Mouse (Mus musculus) retina, postnatal 1 day (tissue): Measurements from ENCODE around the gene Tnks2.

Experiments
- DNase-seq: peaks from one replicate; pipeline ENCODE4 v3.0.0-alpha.2; 2012

The Tnks2 gene

GRCm38 (mm10) chr19:36903377-36903776, 69.3 kb downstream of the Tnks2 start:
- no peak for DNase-seq

DNA sequence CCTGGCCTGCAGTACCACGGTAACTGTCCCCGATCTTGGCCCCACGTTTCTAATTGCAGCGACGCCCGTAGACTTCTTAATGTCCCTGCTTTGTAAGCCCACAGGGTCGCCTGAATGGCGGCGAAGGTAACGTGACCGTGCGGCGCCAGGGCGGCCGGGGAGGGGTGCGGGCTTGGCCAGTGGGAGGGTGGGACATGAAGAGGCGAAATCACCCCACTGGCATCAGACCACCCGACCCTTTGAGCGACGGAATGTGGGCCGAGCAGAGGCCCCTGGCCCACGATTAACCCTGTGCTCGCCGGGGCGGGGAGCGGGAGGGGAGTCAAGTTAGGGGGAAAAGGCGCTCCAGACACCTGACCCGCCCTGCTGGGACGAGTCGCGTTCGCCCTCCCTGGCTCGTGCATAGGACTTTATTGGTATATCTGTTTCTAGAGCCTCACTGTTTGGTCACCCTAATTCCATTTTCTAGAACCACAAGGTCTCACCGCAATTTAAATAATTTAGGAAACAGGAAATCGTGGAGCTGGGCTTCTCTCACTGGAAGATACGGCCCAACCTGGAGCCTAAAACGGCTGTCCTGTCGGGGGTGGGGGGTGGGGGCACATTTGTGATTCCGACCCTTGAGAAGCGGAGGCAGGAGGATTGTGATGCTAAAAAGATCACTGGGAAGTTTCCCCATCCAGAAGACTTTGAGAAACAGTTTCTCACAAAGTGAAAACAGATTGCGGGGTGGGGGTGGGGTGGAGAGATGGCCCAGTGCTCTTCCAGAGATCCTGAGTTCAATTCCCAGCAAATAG, 70.4 kb downstream of the Tnks2 start:
- DNase-seq = peak; percentile 84

DNA sequence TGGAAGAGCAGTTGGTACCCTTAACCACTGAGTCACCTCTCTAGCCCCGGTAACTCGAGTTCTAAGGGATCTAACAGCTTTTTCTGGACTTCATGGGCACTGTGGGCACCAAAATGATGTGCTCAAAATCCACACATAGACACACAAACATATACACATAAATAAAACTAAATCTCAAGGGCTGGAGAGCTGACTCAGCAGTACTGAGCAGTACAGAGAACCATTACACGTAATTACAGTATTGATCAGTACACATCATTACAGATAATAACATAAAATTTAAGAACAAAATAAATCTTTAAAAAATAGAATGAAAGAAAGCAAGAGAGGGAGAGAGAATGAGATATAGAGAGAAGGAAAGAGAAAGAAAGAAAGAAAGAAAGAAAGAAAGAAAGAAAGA, 75.1 kb downstream of the Tnks2 start:
- no peak for DNase-seq

GRCm38 (mm10) chr19:36909676-36910292, 75.8 kb downstream of the Tnks2 start:
- DNase-seq = peak; percentile 89

DNA sequence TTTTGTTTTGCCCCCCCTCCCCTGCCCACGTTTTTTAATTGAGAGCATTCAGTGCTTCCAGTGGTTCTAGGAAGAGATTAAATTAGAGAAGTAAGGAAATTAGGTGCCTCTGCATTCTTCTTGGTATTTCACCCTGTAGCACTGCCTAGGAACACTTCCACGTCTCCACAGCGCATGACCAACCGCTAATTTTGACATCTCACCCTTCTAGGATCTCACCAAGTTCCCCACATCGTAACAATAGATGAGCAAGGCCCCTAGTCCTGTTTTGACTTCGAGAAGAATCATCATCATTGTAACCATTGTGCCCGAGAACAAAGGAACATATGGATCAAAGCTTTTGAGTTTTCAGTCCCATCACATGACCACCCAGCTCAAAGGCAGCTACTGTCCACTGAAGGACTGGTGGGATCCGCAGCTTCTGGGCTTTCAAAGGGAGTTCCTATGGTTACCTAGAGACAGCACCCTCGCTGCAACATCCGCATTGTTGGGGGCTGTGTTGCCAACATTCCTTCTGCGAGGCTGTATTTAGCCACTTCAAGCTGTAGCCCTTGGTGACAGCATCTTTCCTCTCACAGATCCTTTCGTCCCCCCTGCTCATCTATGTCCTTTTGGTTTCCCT, 76.5 kb downstream of the Tnks2 start:
- DNase-seq = peak; percentile 93

GRCm38 (mm10) chr19:36913064-36913463, 79.0 kb downstream of the Tnks2 start:
- no peak for DNase-seq

GRCm38 (mm10) chr19:36916206-36916605, 82.2 kb downstream of the Tnks2 start:
- DNase-seq = no peak

DNA sequence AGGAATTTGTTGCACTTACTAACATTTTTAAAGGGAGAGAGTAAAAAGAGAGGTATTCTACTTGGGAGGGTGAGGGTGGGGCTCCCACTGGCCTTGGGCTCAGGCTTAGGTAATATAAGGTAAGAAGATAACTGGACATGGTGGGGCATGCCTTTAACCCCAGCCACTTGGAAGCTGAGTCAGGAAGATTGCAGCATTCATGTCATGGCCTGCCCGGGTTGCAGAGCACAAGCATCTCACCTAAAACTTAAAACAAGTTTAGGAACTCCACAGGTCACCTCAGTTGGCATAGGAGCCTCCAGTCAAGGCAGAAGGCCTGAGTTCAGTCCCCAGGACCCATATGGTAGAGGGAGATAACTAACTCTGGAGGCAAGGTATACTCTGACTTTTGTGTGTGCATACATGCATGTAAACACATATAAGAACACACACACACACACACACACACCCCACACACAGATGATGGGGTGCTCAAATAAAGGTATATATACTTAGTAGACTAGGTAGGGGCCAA, 82.9 kb downstream of the Tnks2 start:
- DNase-seq = no peak

- peak; percentile 93 for DNase-seq
These were observed 84.6 kb downstream of the Tnks2 start for GRCm38 (mm10) chr19:36918441-36919301.

GRCm38 (mm10) chr19:36919466-36919865, 85.4 kb downstream of the Tnks2 start, which contains the start of gene Fgfbp3:
TSS of gene Fgfbp3 (minus strand) at chr19:36919615.
- DNase-seq = peak; percentile 38

DNA sequence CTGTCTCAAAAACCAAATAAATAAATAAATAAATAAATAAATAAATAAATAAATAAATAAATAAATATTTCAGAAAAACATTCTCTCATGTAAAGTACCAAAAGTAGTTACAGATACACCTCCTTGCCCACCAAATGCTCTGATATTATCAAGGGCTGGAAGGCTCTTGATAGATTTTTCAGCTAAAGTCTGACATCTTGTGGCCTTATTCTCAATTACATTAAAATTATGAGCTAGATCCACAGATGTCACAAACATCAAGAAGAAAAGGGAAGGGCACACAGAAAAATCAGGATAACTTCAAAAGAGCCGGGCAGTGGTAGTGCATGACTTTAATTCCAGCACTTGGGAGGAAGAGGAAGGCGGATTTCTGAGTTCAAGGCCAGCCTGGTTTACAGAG, 88.0 kb downstream of the Tnks2 start:
- DNase-seq = peak; percentile 80

DNA sequence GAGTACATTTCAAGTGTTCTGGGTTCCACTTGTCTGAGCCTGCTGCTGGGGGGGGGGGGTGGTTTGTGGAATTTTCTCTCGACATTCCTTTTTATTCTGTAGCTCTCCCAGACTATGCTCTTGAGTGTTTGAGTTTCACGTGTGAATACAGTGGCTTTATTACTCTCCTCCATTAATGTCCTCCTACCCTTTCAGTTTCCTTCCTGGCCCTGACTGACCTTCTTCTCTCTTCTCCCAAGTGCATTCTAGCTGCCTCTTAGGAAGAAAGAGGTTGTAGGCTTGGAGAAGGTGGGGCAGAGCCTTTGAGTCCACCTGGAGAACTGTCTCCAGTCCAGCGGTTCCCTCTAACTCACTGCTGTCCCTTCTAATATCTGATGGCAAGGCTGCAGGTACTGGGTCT, 88.9 kb downstream of the Tnks2 start:
- DNase-seq = no peak

DNA sequence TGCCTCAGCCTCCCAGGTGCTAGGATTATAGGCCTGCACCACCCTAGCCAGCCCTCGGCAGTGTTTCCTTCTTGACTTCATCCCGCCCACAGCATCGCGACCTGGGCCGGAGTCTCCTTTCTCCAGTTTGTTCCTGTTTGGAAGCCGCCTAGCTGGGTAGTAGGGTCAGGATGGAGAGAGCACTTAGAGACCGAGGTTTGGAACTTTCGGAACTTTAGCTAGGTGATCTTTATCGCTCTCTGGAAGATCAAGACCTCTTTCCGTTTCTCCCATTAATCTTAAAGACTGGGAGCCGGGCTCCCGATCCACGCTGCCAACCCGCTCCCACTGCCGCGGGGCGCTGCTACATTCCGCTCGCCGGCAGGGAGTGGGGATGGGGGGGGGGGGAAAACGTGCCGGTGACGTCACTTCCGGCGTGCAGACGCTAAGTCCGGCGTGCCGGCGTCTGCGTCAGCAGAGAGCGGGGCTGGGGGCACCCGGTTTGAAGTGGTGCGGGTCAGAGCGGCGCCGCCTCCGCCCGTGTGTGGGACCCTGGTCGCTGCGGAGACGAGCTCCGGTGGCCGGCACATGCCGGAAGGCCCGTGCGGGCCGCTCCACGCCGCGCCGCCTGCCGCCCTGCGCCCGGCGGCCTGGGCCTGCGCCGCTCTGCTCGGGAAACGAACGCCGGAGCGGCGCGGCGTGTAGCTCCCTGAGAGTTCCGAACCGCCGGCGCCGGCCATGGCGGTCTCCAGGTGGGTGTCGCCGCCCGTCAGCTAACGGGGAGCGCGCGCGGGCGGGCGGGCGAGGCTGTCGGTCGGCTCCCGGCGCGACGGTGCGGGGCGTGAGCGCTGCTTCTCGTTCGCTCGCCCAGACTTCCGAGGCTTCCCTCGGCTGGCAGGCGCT, 91.9 kb downstream of the Tnks2 start, which contains the start of gene Btaf1:
Btaf1 (plus strand) TSS at position 409 of the 882 bp plus-strand sequence.
- DNase-seq = peak; percentile 95

- DNase-seq = no peak
These were observed 92.7 kb downstream of the Tnks2 start for GRCm38 (mm10) chr19:36926553-36927236.

DNA sequence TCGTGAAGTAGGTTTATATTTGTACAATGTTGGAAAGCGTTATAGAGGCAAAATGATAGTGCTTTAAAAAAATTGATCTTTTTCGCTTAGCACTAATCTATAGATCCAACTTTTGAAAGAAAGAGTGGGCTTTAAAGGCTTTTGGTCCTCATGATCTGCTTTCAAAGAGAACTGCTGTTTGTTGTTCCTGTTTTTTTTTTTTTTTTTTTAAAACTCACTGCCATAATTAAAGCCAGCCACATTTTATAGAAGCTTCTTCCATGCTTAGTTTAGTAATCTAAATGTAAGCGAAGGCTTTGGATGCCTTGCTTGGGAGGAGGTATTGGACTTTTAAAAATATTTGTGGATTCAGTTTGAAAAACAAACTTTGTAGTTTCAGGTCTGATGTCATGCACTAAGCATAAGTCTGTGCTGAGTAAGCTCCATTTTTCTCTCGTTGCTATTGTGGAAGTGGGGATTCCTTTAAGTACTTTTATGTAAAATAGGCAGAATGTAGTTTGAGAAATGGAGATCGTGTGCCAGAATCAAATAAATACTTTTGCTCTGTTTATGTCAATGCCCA, 93.8 kb downstream of the Tnks2 start:
- no peak for DNase-seq

- DNase-seq = no peak
These were observed 95.8 kb downstream of the Tnks2 start for GRCm38 (mm10) chr19:36929816-36930215.

DNA sequence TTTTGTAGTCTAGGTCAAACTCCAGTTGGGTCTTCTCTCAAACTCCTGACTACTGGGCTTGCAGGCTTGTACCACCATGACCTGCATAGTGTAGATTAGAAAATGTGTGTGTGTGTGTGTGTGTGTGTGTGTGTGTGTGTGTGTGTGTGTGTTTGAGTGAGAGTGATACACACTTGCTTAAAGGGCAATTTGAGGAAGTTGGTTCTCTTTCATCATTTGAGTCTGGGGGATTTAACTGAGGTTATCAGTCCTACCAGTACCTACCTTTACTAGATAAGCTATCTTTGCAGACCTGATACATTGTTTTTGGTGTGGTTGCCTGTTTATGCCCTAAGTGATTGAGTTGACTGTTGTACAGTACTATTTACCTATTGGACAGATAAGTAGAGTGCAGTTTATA, 98.1 kb downstream of the Tnks2 start:
- no peak for DNase-seq

- no peak for DNase-seq
These were observed 98.6 kb downstream of the Tnks2 start for GRCm38 (mm10) chr19:36932613-36933012.

GRCm38 (mm10) chr19:36936285-36936684, 102.3 kb downstream of the Tnks2 start:
- no peak for DNase-seq

DNA sequence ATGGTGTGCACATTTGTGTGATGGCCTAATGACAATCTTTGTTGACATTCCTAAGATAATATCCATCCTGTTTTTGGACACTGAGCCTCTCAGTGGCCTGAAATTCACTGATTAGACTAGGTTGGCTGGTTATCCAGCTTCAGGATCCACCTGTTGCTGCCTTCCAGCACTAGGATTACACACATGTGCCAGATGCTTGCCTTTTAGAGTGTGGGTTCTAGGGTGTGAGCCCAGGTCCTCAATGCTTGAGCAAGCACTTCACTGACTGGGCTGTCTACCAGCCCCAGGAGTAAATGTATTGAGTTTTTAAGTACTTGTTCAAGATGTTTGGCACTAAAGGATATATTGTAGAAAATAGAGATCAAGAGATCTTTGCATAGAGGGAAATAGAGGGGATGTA, 104.0 kb downstream of the Tnks2 start:
- no peak for DNase-seq

DNA sequence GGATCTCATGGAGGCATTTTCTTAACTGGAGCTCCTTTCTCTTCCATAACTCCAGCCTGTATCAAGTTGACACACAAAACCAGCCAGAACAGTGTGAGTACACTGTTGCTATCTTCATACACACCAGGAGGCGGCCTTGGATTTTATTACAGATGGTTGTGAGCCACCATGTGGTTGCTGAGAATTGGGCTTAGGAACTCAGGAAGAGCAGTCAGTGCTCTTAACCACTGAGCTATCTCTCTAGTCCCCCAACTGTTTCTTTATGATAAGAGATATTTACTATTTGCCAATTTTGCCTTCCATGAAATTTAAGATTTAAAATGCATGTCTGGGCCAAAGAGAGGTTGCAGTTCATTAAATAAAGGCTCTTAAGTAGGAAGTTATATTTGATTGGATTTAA, 106.0 kb downstream of the Tnks2 start:
- DNase-seq = no peak
